Mouse (Mus musculus) adrenal gland, adult 2 months (tissue): ENCODE measurements around the gene Akap11. TPM values are rescaled to one million over a fixed set of nuclear protein-coding genes. Genes with fewer than 3 reads are reported as not detected.

ENCODE experiments used
- DNase-seq: peaks from one replicate; pipeline ENCODE4 v3.0.0; 2021
- polyA plus RNA-seq: library from polyadenylated mRNA; depleted of rRNA; stranded (reverse); fragments of >200 nt; gene quantifications from 2 replicates; pipeline ENCODE4 v1.2.3, GENCODE M21; 2012; rRNA removed
- total RNA-seq, 2 experiments: library from RNA; stranded (reverse); gene quantifications; 2 replicates each; pipeline ENCODE4 v1.2.3; 2021

Akap11 gene
- total and polyA plus RNA-seq, 3 experiments, result 1.7 to 46.0 (median 38.1) TPM

DNA sequence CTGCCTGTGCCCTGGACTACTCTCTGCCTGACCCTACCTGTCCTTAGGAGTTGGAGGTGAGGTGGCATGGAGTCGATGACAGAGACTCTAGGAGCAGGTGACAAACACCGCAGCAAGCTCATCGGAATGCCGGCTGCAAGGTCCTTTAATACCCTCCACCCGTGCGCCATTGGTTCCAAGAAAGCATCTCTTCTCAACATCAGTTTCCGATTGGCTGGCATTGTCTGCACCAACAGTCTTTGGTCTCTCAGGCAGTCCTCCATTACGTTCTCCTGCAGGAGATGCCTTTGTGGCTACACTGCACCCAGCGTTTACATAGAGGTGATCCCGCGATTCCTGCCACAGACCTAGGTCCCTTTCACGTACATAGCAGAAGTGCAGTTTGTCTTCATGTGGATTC, 88.6 kb downstream of the Akap11 start:
- no peak for DNase-seq

DNA sequence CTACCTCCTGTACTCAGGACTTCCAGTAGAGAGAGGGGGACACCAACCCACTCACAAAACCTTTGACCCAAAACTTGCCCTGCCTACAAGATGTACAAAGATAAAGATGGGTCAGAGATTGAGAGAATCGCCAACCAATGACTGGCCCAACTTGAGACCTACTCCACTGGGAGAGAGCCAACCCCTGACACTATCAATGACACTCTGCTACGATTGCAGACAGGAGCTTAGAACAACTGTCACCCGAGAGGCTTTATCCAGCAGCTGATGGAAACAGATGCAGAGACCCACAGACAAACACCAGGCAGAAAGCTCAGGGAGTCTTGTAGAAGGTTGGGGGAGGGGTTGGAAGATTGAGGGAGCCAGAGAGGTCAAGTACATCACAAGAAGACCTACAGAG, 89.1 kb downstream of the Akap11 start:
- DNase-seq, result no peak

Other genes with a start within 250 kb of the Akap11 start
- not detected for gene Tnfsf11, start 228.8 kb downstream of the Akap11 start, total RNA-seq
- 0.07 TPM in 1 of 2 replicates, not detected in the other for gene Tnfsf11, start 228.8 kb downstream of the Akap11 start, polyA plus RNA-seq
- gene Dgkh, start 196.0 kb upstream of the Akap11 start, total RNA-seq, result 1 to 10 TPM; 6.9 to 7.0 TPM
- 0.58 and 0.59 TPM in 2 replicates for gene Dgkh, start 196.0 kb upstream of the Akap11 start, polyA plus RNA-seq